Mouse (Mus musculus) myocyte (in vitro differentiated cells): ENCODE results near the gene Gbx1. TPM values are rescaled to one million over a fixed set of nuclear protein-coding genes. Genes with fewer than 3 reads are reported as not detected.

Source experiments
- H3K27me3 ChIP-seq: one replicate; pipeline ENCODE4 v1.6.1; 2011; ENCODE audit not compliant: control insufficient read depth, insufficient read depth, insufficient read length
- H3K36me3 ChIP-seq: one replicate; pipeline ENCODE4 v1.6.1; 2011; ENCODE audit not compliant: control insufficient read depth, insufficient read depth
- H3K4me2 ChIP-seq: one replicate; pipeline ENCODE4 v1.6.1; 2011; ENCODE audit warnings: low read depth, control low read depth
- H3K4me3 ChIP-seq: one replicate; pipeline ENCODE4 v1.5.1; 2011; ENCODE audit warnings: mild to moderate bottlenecking, control low read depth, moderate library complexity
- H3K79me2 ChIP-seq: one replicate; pipeline ENCODE4 v1.6.1; 2011; ENCODE audit not compliant: control insufficient read depth, insufficient read depth
- H3ac ChIP-seq: one replicate; pipeline ENCODE4 v1.6.1; 2011; ENCODE audit not compliant: control insufficient read depth, insufficient read length
- CEBPB ChIP-seq: IDR thresholded peaks from 2 replicates; pipeline ENCODE4 v1.6.1; 2011; ENCODE audit warnings: mild to moderate bottlenecking, moderate library complexity; ENCODE audit not compliant: poor library complexity, insufficient read depth, severe bottlenecking
- E2F4 ChIP-seq: IDR thresholded peaks from one replicate; pipeline ENCODE4 v1.6.1; 2011; ENCODE audit warnings: mild to moderate bottlenecking, control low read depth, moderate library complexity; ENCODE audit not compliant: insufficient read depth
- MAX ChIP-seq: IDR thresholded peaks from one replicate; pipeline ENCODE4 v1.6.1; 2011; ENCODE audit warnings: low read depth, mild to moderate bottlenecking, control low read depth
- MYOD1 ChIP-seq, 3 experiments: IDR thresholded peaks; one replicate each; pipeline ENCODE4 v1.6.1; 2011; ENCODE audit warnings: control low read depth in 2 of 3, low read depth in 2 of 3, mild to moderate bottlenecking in 2 of 3, moderate library complexity in 1 of 3; ENCODE audit not compliant: insufficient read length in 2 of 3, control insufficient read depth in 1 of 3
- MYOG ChIP-seq, 3 experiments: IDR thresholded peaks; one replicate each; pipeline ENCODE4 v1.6.1; 2011; ENCODE audit warnings: control low read depth in 2 of 3, low read depth in 2 of 3, mild to moderate bottlenecking in 2 of 3; ENCODE audit not compliant: insufficient read length in 2 of 3, control insufficient read depth in 1 of 3, insufficient read depth in 1 of 3
- POLR2A ChIP-seq: IDR thresholded peaks from one replicate; pipeline ENCODE4 v1.6.1; 2011; ENCODE audit warnings: low read depth, mild to moderate bottlenecking, control low read depth, moderate library complexity; ENCODE audit not compliant: insufficient read length
- POLR2AphosphoS2 ChIP-seq: IDR thresholded peaks from one replicate; pipeline ENCODE4 v1.6.1; 2011; ENCODE audit warnings: low read depth, control low read depth; ENCODE audit not compliant: insufficient read length
- REST ChIP-seq: IDR thresholded peaks from one replicate; pipeline ENCODE4 v1.6.1; 2011; ENCODE audit warnings: mild to moderate bottlenecking, control low read depth, moderate library complexity; ENCODE audit not compliant: insufficient read depth, insufficient read length
- SRF ChIP-seq: IDR thresholded peaks from one replicate; pipeline ENCODE4 v1.6.1; 2011; ENCODE audit warnings: low read depth; ENCODE audit not compliant: control insufficient read depth, insufficient read length
- TCF12 ChIP-seq: IDR thresholded peaks from one replicate; pipeline ENCODE4 v1.6.1; 2011; ENCODE audit warnings: mild to moderate bottlenecking, control low read depth; ENCODE audit not compliant: poor library complexity, insufficient read depth, severe bottlenecking
- TCF3 ChIP-seq: IDR thresholded peaks from one replicate; pipeline ENCODE4 v1.6.1; 2011; ENCODE audit warnings: low read depth, control low read depth; ENCODE audit not compliant: insufficient read length
- USF1 ChIP-seq: IDR thresholded peaks from one replicate; pipeline ENCODE4 v1.6.1; 2011; ENCODE audit warnings: low read depth, mild to moderate bottlenecking, control low read depth, moderate library complexity
- polyA plus RNA-seq: library from polyadenylated mRNA; unstranded; fragments of >200 nt; fragmentation: generic; extraction: Trizol; gene quantifications from one replicate; pipeline ENCODE4 v1.2.1, GENCODE M21; 2012; ENCODE audit warnings: missing spikeins

The Gbx1 gene
- polyA plus RNA-seq, 1 experiment, result 2.5 TPM

DNA sequence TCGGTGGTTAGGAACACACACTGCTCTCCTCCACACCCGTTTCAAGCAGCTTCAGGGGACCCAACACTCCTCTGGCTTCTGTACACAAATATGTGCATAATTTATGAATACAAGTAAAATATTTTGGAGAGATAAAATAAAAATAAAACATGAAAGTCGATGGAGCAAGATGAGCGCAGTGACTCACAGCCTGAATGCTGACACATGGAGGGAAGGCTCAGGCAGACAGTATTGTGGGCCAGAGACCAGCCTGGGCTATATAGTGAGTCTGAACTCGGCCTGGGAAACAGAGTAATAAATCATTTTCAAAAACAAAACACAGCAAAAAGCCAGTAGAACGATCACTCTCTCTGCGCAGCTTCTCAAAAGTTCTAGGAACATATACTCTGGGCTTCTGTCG is 5.6 kb downstream of the Gbx1 start:
- Histone ChIP-seq H3K27me3 (peaks cover 50% of the 10 kb centered on the region), H3K4me3 (no peak overlapping the region), H3K79me2 (no peaks in the 10 kb centered on the region), H3K36me3 (no peaks in the 10 kb centered on the region), H3K4me2 (no peak overlapping the region), H3ac (no peak overlapping the region)
- no peak for TF ChIP-seq MYOG (IDR thresholded peaks at IDR 0.05; ENCODE audit: control insufficient read depth in 1 of 3, insufficient read depth in 1 of 3, insufficient read length in 2 of 3, low read depth in 2 of 3)
- TF ChIP-seq POLR2AphosphoS2, result no peak
- TF ChIP-seq USF1, result no peak
- TF ChIP-seq MYOD1 (IDR thresholded peaks at IDR 0.05; ENCODE audit: control insufficient read depth in 1 of 3, insufficient read length in 2 of 3, low read depth in 2 of 3), result no peak
- no peak for TF ChIP-seq TCF3
- TF ChIP-seq REST, result no peak
- TF ChIP-seq CEBPB, result no peak
- no peak for TF ChIP-seq SRF
- TF ChIP-seq TCF12, result no peak
- TF ChIP-seq MAX, result no peak
- no peak for TF ChIP-seq E2F4
- TF ChIP-seq POLR2A, result no peak

DNA sequence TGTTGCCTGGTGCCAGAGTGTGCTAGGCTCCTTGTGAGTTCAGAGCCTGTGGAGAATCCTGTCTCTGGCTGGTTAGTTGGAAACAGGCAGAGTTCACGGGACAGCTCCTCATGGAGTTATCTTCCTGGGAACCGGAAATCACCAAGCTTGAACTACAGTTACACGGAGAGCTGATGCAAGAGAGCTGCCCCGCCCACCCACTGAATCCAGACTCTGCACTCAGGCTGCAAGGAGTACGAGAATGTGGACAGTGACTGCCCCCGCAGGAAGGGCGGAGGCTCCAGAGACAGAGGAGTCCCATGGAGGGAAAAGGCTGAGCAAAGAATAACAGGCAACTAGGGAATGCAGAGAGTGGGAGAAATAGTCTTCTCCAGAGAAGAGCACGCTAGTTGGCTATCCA is 14.7 kb downstream of the Gbx1 start:
- TF ChIP-seq TCF12 (no peak), TCF3 (no peak), E2F4 (no peak), POLR2AphosphoS2 (peak; percentile 18), SRF (no peak), POLR2A (peak; percentile 40), CEBPB (peak; percentile 81)
- peaks cover 4% of the 10 kb centered on the region for H3K36me3 ChIP-seq
- H3K79me2 ChIP-seq, result no peaks in the 10 kb centered on the region
- H3K27me3 ChIP-seq, result no peaks in the 10 kb centered on the region
- H3ac ChIP-seq, result no peak overlapping the region
- peak overlapping the region; percentile 25 for H3K4me3 ChIP-seq
- peak overlapping the region; percentile 79 for H3K4me2 ChIP-seq

DNA sequence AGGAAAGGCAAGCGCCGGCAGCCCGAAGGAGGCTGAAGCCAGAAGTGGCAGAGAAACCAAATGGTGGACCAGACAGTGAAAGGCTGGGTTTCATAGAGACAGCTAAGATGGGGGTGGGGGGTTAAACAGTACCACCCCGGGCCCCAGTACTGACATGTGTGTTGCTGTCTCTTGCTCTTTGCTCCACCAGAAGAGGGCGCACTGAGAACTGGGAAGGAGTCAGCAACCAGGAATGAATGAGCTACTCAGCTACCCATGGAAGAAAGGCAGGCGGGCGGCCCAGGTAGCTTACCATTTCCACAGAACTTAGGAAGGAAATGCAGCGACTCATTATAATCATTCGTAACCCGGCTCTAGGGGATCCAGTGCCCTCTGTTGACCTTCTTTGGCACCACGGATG is 16.4 kb downstream of the Gbx1 start:
- H3ac ChIP-seq, result no peak overlapping the region
- TF ChIP-seq POLR2A, result no peak
- no peak for TF ChIP-seq E2F4
- no peak for TF ChIP-seq MYOG (IDR thresholded peaks at IDR 0.05; ENCODE audit: control insufficient read depth in 1 of 3, insufficient read depth in 1 of 3, insufficient read length in 2 of 3, low read depth in 2 of 3)
- no peak for TF ChIP-seq MAX

DNA sequence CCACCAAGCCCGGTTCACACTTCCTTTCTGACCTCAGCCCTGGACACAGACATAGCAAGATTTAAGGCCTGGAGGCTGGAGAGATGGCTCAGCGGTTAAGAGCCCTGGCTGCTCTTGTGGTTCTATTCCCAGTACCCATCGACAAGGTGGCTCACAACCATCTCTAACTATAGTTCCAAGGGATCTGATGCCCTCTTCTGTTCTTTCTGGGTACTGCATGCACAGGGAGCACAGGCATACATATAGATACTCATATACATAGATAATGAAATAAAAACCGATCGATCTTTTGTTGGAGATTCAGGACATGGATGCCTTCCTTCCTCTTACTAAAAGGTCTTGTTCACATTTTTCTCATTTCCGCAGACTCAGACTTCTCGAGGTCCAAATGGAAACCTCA is 18.6 kb downstream of the Gbx1 start:
- H3K27me3 ChIP-seq, result no peaks in the 10 kb centered on the region

More for the DNA sequence above, 16.4 kb downstream of the Gbx1 start:
- H3K79me2 ChIP-seq, result no peaks in the 10 kb centered on the region
- H3K36me3 ChIP-seq, result peaks cover 4% of the 10 kb centered on the region
- peak overlapping the region; percentile 25 for H3K4me3 ChIP-seq
- H3K27me3 ChIP-seq, result no peaks in the 10 kb centered on the region
- no peak overlapping the region for H3K4me2 ChIP-seq

DNA sequence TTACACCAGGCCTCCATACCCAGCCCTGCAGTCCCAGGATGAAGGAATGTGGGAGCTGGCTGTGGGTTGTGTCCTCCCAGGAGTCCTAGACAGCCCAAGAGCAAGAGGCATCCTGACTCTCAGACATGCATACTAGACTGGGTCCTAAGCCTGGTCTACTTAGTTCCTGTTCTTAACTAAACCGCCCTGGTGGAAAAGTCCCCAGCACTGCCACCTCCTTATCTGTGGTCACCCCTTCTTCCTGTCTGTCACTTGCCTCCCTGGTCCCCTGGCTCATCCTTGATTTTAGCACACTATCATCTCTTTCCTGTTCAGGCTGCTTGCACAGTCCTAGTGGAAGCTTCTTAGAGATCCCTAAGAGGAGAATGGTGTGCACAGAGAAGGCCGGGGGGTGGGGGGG is 21.5 kb downstream of the Gbx1 start:
- TF ChIP-seq USF1 (no peak), MAX (no peak), MYOD1 (IDR thresholded peaks at IDR 0.05; ENCODE audit: control insufficient read depth in 1 of 3, insufficient read length in 2 of 3, low read depth in 2 of 3) (no peak), TCF3 (no peak), POLR2AphosphoS2 (no peak), SRF (no peak), E2F4 (no peak), TCF12 (no peak), CEBPB (no peak), POLR2A (no peak), REST (no peak), MYOG (IDR thresholded peaks at IDR 0.05; ENCODE audit: control insufficient read depth in 1 of 3, insufficient read depth in 1 of 3, insufficient read length in 2 of 3, low read depth in 2 of 3) (no peak)
- no peaks in the 10 kb centered on the region for H3K27me3 ChIP-seq

More for the DNA sequence above, 18.6 kb downstream of the Gbx1 start:
- Histone ChIP-seq H3K4me3 (no peak overlapping the region), H3ac (no peak overlapping the region), H3K79me2 (no peaks in the 10 kb centered on the region), H3K4me2 (no peak overlapping the region), H3K36me3 (peaks cover 4% of the 10 kb centered on the region)
- no peak for TF ChIP-seq MYOG (IDR thresholded peaks at IDR 0.05; ENCODE audit: control insufficient read depth in 1 of 3, insufficient read depth in 1 of 3, insufficient read length in 2 of 3, low read depth in 2 of 3)
- TF ChIP-seq USF1, result no peak
- no peak for TF ChIP-seq MAX
- no peak for TF ChIP-seq REST
- no peak for TF ChIP-seq POLR2AphosphoS2
- no peak for TF ChIP-seq E2F4
- TF ChIP-seq TCF3, result no peak

More for the DNA sequence above, 21.5 kb downstream of the Gbx1 start:
- Histone ChIP-seq H3K4me2 (no peak overlapping the region), H3ac (no peak overlapping the region), H3K4me3 (no peak overlapping the region), H3K36me3 (peaks cover 4% of the 10 kb centered on the region), H3K79me2 (no peaks in the 10 kb centered on the region)
